Mouse (Mus musculus): ENCODE data around the gene Tmem59l. TPM values are rescaled to one million over a fixed set of nuclear protein-coding genes. Genes with fewer than 3 reads are reported as not detected.

Tmem59l gene
- polyA plus RNA-seq, 1 experiment from 2014 or later, result 2.8 TPM

DNA sequence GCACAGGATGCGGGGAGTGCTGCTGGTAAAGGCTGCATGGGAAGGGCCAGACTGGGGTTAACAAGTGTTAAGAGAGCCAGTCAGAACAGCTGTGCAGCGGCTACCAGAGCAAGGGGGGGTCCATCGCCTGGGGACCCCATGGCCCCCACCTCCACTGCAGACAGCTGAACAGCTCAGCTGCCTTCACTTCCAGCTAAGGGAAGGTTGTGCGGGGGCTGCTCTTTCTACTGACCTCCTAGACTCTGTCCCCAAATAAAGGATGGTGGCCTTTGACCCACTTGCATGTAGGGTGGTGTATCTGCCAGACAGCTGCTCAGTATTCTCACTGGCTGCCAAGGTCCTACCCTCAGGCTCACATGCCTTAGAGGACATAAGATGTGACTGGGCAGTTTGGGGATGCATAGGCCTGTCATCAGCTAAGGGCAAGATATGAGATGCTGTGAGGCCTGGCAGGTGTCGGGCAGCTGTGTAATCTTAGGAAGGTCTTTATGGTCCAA, 19.9 kb downstream of the Tmem59l start:
- H3K27me3 ChIP-seq (ENCODE audit: control insufficient read depth, insufficient read depth, low read length), result no peaks in the 10 kb centered on the region
- H3K9me3 ChIP-seq (replicated peaks; ENCODE audit: control insufficient read depth, low read length), result no peaks in the 10 kb centered on the region
- WGBS, result 70% methylated on average over 5 of the region's 5 CpGs
- no peak overlapping the region for H3K4me3 ChIP-seq (replicated peaks; ENCODE audit: low read length)
- ATAC-seq (ENCODE audit: insufficient read depth, low FRiP score), result no peak
- peaks cover 13% of the 10 kb centered on the region for H3K4me1 ChIP-seq (ENCODE audit: control insufficient read depth, insufficient read depth, low read length)
- H3K27ac ChIP-seq (ENCODE audit: low read length), result no peak overlapping the region
- no peak overlapping the region for H3K4me2 ChIP-seq (ENCODE audit: low read depth, low read length)
- H3K9ac ChIP-seq (ENCODE audit: low read length), result no peak overlapping the region
- no peaks in the 10 kb centered on the region for H3K36me3 ChIP-seq (ENCODE audit: control insufficient read depth, insufficient read depth, low read length)

- Histone ChIP-seq H3K9ac (ENCODE audit: low read length) (no peak overlapping the region), H3K36me3 (ENCODE audit: control insufficient read depth, insufficient read depth, low read length) (no peaks in the 10 kb centered on the region), H3K4me3 (replicated peaks; ENCODE audit: low read length) (no peak overlapping the region), H3K27ac (ENCODE audit: low read length) (no peak overlapping the region), H3K27me3 (ENCODE audit: control insufficient read depth, insufficient read depth, low read length) (no peaks in the 10 kb centered on the region), H3K9me3 (replicated peaks; ENCODE audit: control insufficient read depth, low read length) (no peaks in the 10 kb centered on the region), H3K4me1 (ENCODE audit: control insufficient read depth, insufficient read depth, low read length) (peaks cover 13% of the 10 kb centered on the region), H3K4me2 (ENCODE audit: low read depth, low read length) (no peak overlapping the region)
- 66% methylated on average over 11 of the region's 11 CpGs for WGBS
- no peak for ATAC-seq (ENCODE audit: insufficient read depth, low FRiP score)
These were observed 20.4 kb downstream of the Tmem59l start for GRCm38 (mm10) chr8:70466771-70467170.

DNA sequence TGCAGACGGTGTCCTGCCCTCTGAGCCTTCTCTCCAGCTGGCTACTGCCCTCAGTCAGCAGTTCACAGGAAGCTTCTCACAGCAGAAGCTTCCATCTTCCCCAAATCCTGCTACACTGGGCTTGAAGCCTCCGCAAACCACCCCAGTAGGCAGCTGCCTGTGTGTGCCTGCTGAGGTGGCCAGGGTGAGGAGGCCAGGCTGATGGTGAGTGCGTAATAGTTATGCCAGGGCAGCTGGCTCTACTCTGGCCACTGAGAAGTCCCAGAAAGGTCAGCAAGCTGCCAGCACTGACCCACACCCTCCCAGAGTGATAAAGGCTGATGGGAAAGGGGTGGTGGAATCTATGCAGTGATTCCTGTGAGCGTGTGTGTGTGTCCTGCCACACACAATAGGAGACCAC, 20.9 kb downstream of the Tmem59l start:
- H3K9ac ChIP-seq (ENCODE audit: low read length), result no peak overlapping the region
- no peaks in the 10 kb centered on the region for H3K9me3 ChIP-seq (replicated peaks; ENCODE audit: control insufficient read depth, low read length)
- 91% methylated on average over 4 of the region's 4 CpGs for WGBS
- no peak overlapping the region for H3K4me3 ChIP-seq (replicated peaks; ENCODE audit: low read length)
- no peaks in the 10 kb centered on the region for H3K27me3 ChIP-seq (ENCODE audit: control insufficient read depth, insufficient read depth, low read length)
- H3K27ac ChIP-seq (ENCODE audit: low read length), result no peak overlapping the region
- no peak for ATAC-seq (ENCODE audit: insufficient read depth, low FRiP score)
- H3K4me2 ChIP-seq (ENCODE audit: low read depth, low read length), result no peak overlapping the region
- no peaks in the 10 kb centered on the region for H3K36me3 ChIP-seq (ENCODE audit: control insufficient read depth, insufficient read depth, low read length)
- peaks cover 13% of the 10 kb centered on the region for H3K4me1 ChIP-seq (ENCODE audit: control insufficient read depth, insufficient read depth, low read length)

DNA sequence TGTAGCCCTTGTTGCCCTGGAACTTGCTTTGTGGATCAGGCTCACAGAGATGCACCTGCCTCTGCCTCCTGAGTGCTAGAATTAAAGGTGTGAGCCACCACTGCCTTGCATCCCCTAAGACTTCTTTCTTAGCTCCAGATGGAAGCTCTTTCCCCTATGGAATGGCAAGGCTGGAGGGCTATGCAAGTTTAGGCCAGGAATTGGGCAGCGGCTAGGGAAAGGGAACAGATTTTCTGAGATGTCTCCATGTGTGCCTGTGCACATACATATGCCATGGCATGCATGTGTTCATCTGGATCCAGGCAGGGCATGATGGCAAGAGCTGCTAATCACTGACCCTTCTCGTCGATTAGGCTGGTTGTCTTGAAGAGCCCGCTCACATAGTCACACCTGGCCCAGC, 21.5 kb downstream of the Tmem59l start:
- no peak overlapping the region for H3K9ac ChIP-seq (ENCODE audit: low read length)
- H3K27me3 ChIP-seq (ENCODE audit: control insufficient read depth, insufficient read depth, low read length), result no peaks in the 10 kb centered on the region
- no peak overlapping the region for H3K27ac ChIP-seq (ENCODE audit: low read length)
- no peak overlapping the region for H3K4me2 ChIP-seq (ENCODE audit: low read depth, low read length)
- 97% methylated on average over 4 of the region's 4 CpGs for WGBS
- H3K4me3 ChIP-seq (replicated peaks; ENCODE audit: low read length), result no peak overlapping the region
- H3K4me1 ChIP-seq (ENCODE audit: control insufficient read depth, insufficient read depth, low read length), result peaks cover 13% of the 10 kb centered on the region
- H3K9me3 ChIP-seq (replicated peaks; ENCODE audit: control insufficient read depth, low read length), result no peaks in the 10 kb centered on the region
- no peaks in the 10 kb centered on the region for H3K36me3 ChIP-seq (ENCODE audit: control insufficient read depth, insufficient read depth, low read length)
- no peak for ATAC-seq (ENCODE audit: insufficient read depth, low FRiP score)

GRCm38 (mm10) chr8:70464162-70464561, 23.0 kb downstream of the Tmem59l start:
- no peak overlapping the region for H3K4me3 ChIP-seq (replicated peaks; ENCODE audit: low read length)
- ATAC-seq (ENCODE audit: insufficient read depth, low FRiP score), result no peak
- H3K27me3 ChIP-seq (ENCODE audit: control insufficient read depth, insufficient read depth, low read length), result no peaks in the 10 kb centered on the region
- 89% methylated on average over 6 of the region's 6 CpGs for WGBS
- H3K36me3 ChIP-seq (ENCODE audit: control insufficient read depth, insufficient read depth, low read length), result no peaks in the 10 kb centered on the region
- no peak overlapping the region for H3K4me2 ChIP-seq (ENCODE audit: low read depth, low read length)
- H3K9ac ChIP-seq (ENCODE audit: low read length), result no peak overlapping the region
- H3K9me3 ChIP-seq (replicated peaks; ENCODE audit: control insufficient read depth, low read length), result no peaks in the 10 kb centered on the region
- no peak overlapping the region for H3K27ac ChIP-seq (ENCODE audit: low read length)
- peaks cover 10% of the 10 kb centered on the region for H3K4me1 ChIP-seq (ENCODE audit: control insufficient read depth, insufficient read depth, low read length)

DNA sequence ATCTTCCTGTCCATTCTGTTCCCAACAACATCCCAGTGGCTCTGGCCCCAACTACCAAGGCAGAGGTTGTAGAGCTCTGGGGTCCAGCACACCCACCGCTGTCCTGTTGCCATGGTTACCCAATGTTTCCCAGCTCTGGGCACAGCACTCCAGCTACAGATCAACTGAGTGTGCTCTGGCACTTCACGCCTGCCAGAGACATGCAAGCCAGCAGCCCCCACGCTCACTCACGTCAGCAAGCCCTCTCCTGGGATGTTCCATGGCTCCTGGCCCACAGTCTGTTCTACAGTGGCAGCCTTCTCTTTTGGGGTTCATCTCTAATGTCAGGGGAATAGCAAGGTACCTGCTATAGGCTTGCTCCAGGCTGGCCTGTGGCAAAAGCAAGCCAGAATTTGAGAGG, 23.9 kb downstream of the Tmem59l start:
- H3K4me2 ChIP-seq (ENCODE audit: low read depth, low read length), result no peak overlapping the region
- H3K27me3 ChIP-seq (ENCODE audit: control insufficient read depth, insufficient read depth, low read length), result no peaks in the 10 kb centered on the region
- 84% methylated on average over 4 of the region's 4 CpGs for WGBS
- peaks cover 10% of the 10 kb centered on the region for H3K4me1 ChIP-seq (ENCODE audit: control insufficient read depth, insufficient read depth, low read length)
- H3K36me3 ChIP-seq (ENCODE audit: control insufficient read depth, insufficient read depth, low read length), result no peaks in the 10 kb centered on the region
- no peak overlapping the region for H3K9ac ChIP-seq (ENCODE audit: low read length)
- no peaks in the 10 kb centered on the region for H3K9me3 ChIP-seq (replicated peaks; ENCODE audit: control insufficient read depth, low read length)
- H3K27ac ChIP-seq (ENCODE audit: low read length), result no peak overlapping the region
- H3K4me3 ChIP-seq (replicated peaks; ENCODE audit: low read length), result no peak overlapping the region
- no peak for ATAC-seq (ENCODE audit: insufficient read depth, low FRiP score)

- Histone ChIP-seq H3K4me3 (replicated peaks; ENCODE audit: low read length) (no peak overlapping the region), H3K27me3 (ENCODE audit: control insufficient read depth, insufficient read depth, low read length) (no peaks in the 10 kb centered on the region), H3K27ac (ENCODE audit: low read length) (no peak overlapping the region), H3K9ac (ENCODE audit: low read length) (no peak overlapping the region), H3K4me1 (ENCODE audit: control insufficient read depth, insufficient read depth, low read length) (peaks cover 5% of the 10 kb centered on the region), H3K4me2 (ENCODE audit: low read depth, low read length) (no peak overlapping the region), H3K36me3 (ENCODE audit: control insufficient read depth, insufficient read depth, low read length) (no peaks in the 10 kb centered on the region), H3K9me3 (replicated peaks; ENCODE audit: control insufficient read depth, low read length) (no peaks in the 10 kb centered on the region)
- ATAC-seq (ENCODE audit: insufficient read depth, low FRiP score), result no peak
- 95% methylated on average over 8 of the region's 8 CpGs for WGBS
These were observed 24.7 kb downstream of the Tmem59l start for GRCm38 (mm10) chr8:70462516-70462813.

GRCm38 (mm10) chr8:70461765-70462515, 25.2 kb downstream of the Tmem59l start:
- Histone ChIP-seq H3K36me3 (ENCODE audit: control insufficient read depth, insufficient read depth, low read length) (no peaks in the 10 kb centered on the region), H3K9me3 (replicated peaks; ENCODE audit: control insufficient read depth, low read length) (no peaks in the 10 kb centered on the region), H3K4me3 (replicated peaks; ENCODE audit: low read length) (no peak overlapping the region), H3K4me1 (ENCODE audit: control insufficient read depth, insufficient read depth, low read length) (peaks cover under 1% of the 10 kb centered on the region; the same call in 1 of the 2 replicates), H3K27me3 (ENCODE audit: control insufficient read depth, insufficient read depth, low read length) (no peaks in the 10 kb centered on the region), H3K4me2 (ENCODE audit: low read depth, low read length) (no peak overlapping the region), H3K9ac (ENCODE audit: low read length) (no peak overlapping the region), H3K27ac (ENCODE audit: low read length) (no peak overlapping the region)
- no peak for ATAC-seq (ENCODE audit: insufficient read depth, low FRiP score)
- 86% methylated on average over 16 of the region's 16 CpGs for WGBS

DNA sequence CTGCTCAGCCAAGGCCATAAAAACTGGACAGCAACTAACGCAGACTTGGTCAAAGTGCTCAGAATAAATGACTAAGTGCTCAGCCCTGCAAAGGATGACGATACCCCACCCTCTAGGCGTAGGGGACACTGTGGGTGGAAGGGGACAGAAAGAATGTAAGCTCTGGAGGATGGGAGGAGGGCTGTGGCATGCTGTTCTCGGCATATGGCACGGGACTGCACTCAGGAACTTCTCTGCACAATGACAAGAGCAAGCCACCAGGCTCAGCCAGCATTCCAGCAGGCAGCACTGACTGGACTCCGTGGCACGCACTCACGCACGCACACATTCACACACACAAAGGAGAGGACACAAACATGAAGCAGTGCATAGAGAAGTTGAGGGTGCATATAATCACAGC, 26.6 kb downstream of the Tmem59l start:
- H3K36me3 ChIP-seq (ENCODE audit: control insufficient read depth, insufficient read depth, low read length), result no peaks in the 10 kb centered on the region
- no peak overlapping the region for H3K4me2 ChIP-seq (ENCODE audit: low read depth, low read length)
- no peaks in the 10 kb centered on the region for H3K9me3 ChIP-seq (replicated peaks; ENCODE audit: control insufficient read depth, low read length)
- H3K9ac ChIP-seq (ENCODE audit: low read length), result no peak overlapping the region
- no peak for ATAC-seq (ENCODE audit: insufficient read depth, low FRiP score)
- 73% methylated on average over 9 of the region's 9 CpGs for WGBS
- no peak overlapping the region for H3K4me3 ChIP-seq (replicated peaks; ENCODE audit: low read length)
- no peak overlapping the region for H3K27ac ChIP-seq (ENCODE audit: low read length)
- no peaks in the 10 kb centered on the region for H3K4me1 ChIP-seq (ENCODE audit: control insufficient read depth, insufficient read depth, low read length)
- H3K27me3 ChIP-seq (ENCODE audit: control insufficient read depth, insufficient read depth, low read length), result no peaks in the 10 kb centered on the region
